Mouse (Mus musculus) embryonic facial prominence, embryonic 11.5 days (tissue): ENCODE measurements around the gene Pih1d1. TPM values are rescaled to one million over a fixed set of nuclear protein-coding genes. Genes with fewer than 3 reads are reported as not detected.

Source experiments
- ATAC-seq: fragments of 200-750 bp; cut with Nextera tagmentation; replicated peaks from 2 replicates; pipeline ENCODE4 v1.8.0; 2017; ENCODE audit warnings: low read depth; ENCODE audit not compliant: insufficient number of reproducible peaks, low FRiP score, low TSS enrichment
- DNase-seq: peaks from one replicate; pipeline ENCODE4 v3.0.0-alpha.2; 2015; ENCODE audit warnings: low spot score
- H3K27ac ChIP-seq: fragments of 300-500 bp; sonication (generic); replicated peaks from 2 replicates; pipeline ENCODE4 v1.5.1; 2014; ENCODE audit warnings: mild to moderate bottlenecking, low read depth, low read length, control low read depth
- H3K27me3 ChIP-seq: fragments of 300-500 bp; sonication (generic); 2 replicates; pipeline ENCODE4 v1.6.1; 2014; ENCODE audit warnings: mild to moderate bottlenecking, low read length, moderate library complexity, mixed read lengths; ENCODE audit not compliant: control insufficient read depth, insufficient read depth
- H3K36me3 ChIP-seq: fragments of 300-500 bp; sonication (generic); replicated peaks from 2 replicates; pipeline ENCODE4 v1.6.1; 2014; ENCODE audit warnings: low read depth, mild to moderate bottlenecking, low read length, moderate library complexity, mixed read lengths; ENCODE audit not compliant: control insufficient read depth, insufficient read depth
- H3K4me1 ChIP-seq: fragments of 300-500 bp; sonication (generic); 2 replicates; pipeline ENCODE4 v1.6.1; 2014; ENCODE audit warnings: low read length, mixed read lengths; ENCODE audit not compliant: control insufficient read depth, insufficient read depth
- H3K4me2 ChIP-seq: fragments of 300-500 bp; sonication (generic); 2 replicates; pipeline ENCODE4 v1.6.1; 2014; ENCODE audit warnings: low read depth, mild to moderate bottlenecking, control low read depth, low read length, moderate library complexity
- H3K4me3 ChIP-seq: fragments of 300-500 bp; sonication (generic); 2 replicates; pipeline ENCODE4 v1.5.1; 2014; ENCODE audit warnings: low read depth, low read length, control low read depth
- H3K9ac ChIP-seq: fragments of 300-500 bp; sonication (generic); replicated peaks from 2 replicates; pipeline ENCODE4 v1.6.1; 2014; ENCODE audit warnings: mild to moderate bottlenecking, control low read depth, low read length
- H3K9me3 ChIP-seq: fragments of 300-500 bp; sonication (generic); replicated peaks from 2 replicates; pipeline ENCODE4 v1.6.1; 2016; ENCODE audit warnings: mild to moderate bottlenecking, low read length, inconsistent platforms, mixed read lengths; ENCODE audit not compliant: control insufficient read depth
- WGBS: fragments of 180-500 bp; shearing (Covaris S2); extraction: QIAGEN DNeasy Blood & Tissue Kit; methylation state at CpG from one replicate; pipeline ENCODE4 v1.1.7; 2014; 5-methylcytosine and 5-hydroxymethylcytosine counted together
- polyA plus RNA-seq: library from polyadenylated mRNA; unstranded; fragments of >200 nt; fragmentation: Nextera tagmentation; extraction: Ambion mirVana; gene quantifications from 2 replicates; pipeline ENCODE4 v1.2.1, GENCODE M21; 2014

Pih1d1 gene
- polyA plus RNA-seq, 1 experiment from 2014 or later, result 102 TPM

GRCm38 (mm10) chr7:45161612-45162473 is 7.7 kb downstream of the Pih1d1 start:
- peak; percentile 81 for ATAC-seq
- Histone ChIP-seq H3K9me3 (no peaks in the 10 kb centered on the region; the same call in 1 of the 2 replicates), H3K9ac (no peak overlapping the region), H3K4me1 (peaks cover 4% of the 10 kb centered on the region; the same call in 1 of the 2 replicates), H3K27me3 (peaks cover 39% of the 10 kb centered on the region), H3K27ac (no peak overlapping the region), H3K4me3 (peak overlapping the region; percentile 24), H3K36me3 (no peaks in the 10 kb centered on the region; the same call in 1 of the 2 replicates), H3K4me2 (peak overlapping the region; percentile 50)
- peak; percentile 94 for DNase-seq
- WGBS, result 5% methylated on average over 35 of the region's 35 CpGs

GRCm38 (mm10) chr7:45162551-45162950 is 8.4 kb downstream of the Pih1d1 start:
- ATAC-seq (no peak; the same call in none of the 2 replicates), DNase-seq (no peak)
- H3K4me3 ChIP-seq, result peak overlapping the region; percentile 24; the same call in 1 of the 2 replicates
- peaks cover 4% of the 10 kb centered on the region; the same call in 1 of the 2 replicates for H3K4me1 ChIP-seq
- WGBS, result 26% methylated on average over 6 of the region's 6 CpGs
- H3K9ac ChIP-seq, result no peak overlapping the region
- H3K4me2 ChIP-seq, result peak overlapping the region; percentile 50
- peaks cover 46% of the 10 kb centered on the region for H3K27me3 ChIP-seq
- no peak overlapping the region for H3K27ac ChIP-seq
- no peaks in the 10 kb centered on the region; the same call in 1 of the 2 replicates for H3K9me3 ChIP-seq
- H3K36me3 ChIP-seq, result no peaks in the 10 kb centered on the region; the same call in 1 of the 2 replicates

GRCm38 (mm10) chr7:45162996-45163615 is 9.0 kb downstream of the Pih1d1 start:
- peaks cover 4% of the 10 kb centered on the region; the same call in 1 of the 2 replicates for H3K4me1 ChIP-seq
- no peak overlapping the region for H3K4me2 ChIP-seq
- DNase-seq (no peak), ATAC-seq (no peak)
- no peak overlapping the region for H3K4me3 ChIP-seq
- no peak overlapping the region for H3K27ac ChIP-seq
- peaks cover 51% of the 10 kb centered on the region for H3K27me3 ChIP-seq
- no peaks in the 10 kb centered on the region; the same call in 1 of the 2 replicates for H3K36me3 ChIP-seq
- no peaks in the 10 kb centered on the region; the same call in 1 of the 2 replicates for H3K9me3 ChIP-seq
- WGBS, result 76% methylated on average over 9 of the region's 9 CpGs
- no peak overlapping the region for H3K9ac ChIP-seq

GRCm38 (mm10) chr7:45163735-45164490 is 9.8 kb downstream of the Pih1d1 start, which contains the start of gene Slc17a7:
TSS of gene Slc17a7 (plus strand) at chr7:45163949.
- Histone ChIP-seq H3K4me3 (peak within 1 kb of the TSS; percentile 41), H3K36me3 (no peaks in the 10 kb centered on the region; the same call in 1 of the 2 replicates), H3K27me3 (peaks cover 60% of the 10 kb centered on the region), H3K27ac (no peak within 1 kb of the TSS), H3K9ac (peak within 1 kb of the TSS; percentile 39; the same call in 1 of the 2 replicates), H3K4me1 (peaks cover 4% of the 10 kb centered on the region; the same call in 1 of the 2 replicates), H3K4me2 (peak within 1 kb of the TSS; percentile 57), H3K9me3 (peaks cover 1% of the 10 kb centered on the region)
- WGBS, result 1% methylated on average over 33 of the region's 41 CpGs
- peak; percentile 50 for DNase-seq
- no peak for ATAC-seq

GRCm38 (mm10) chr7:45164833-45165232 is 10.7 kb downstream of the Pih1d1 start:
- Histone ChIP-seq H3K9me3 (peaks cover 10% of the 10 kb centered on the region), H3K36me3 (no peaks in the 10 kb centered on the region), H3K27ac (no peak overlapping the region), H3K4me2 (no peak overlapping the region), H3K4me1 (peaks cover 4% of the 10 kb centered on the region; the same call in 1 of the 2 replicates), H3K4me3 (no peak overlapping the region), H3K27me3 (peaks cover 67% of the 10 kb centered on the region), H3K9ac (no peak overlapping the region)
- no peak for ATAC-seq
- no peak for DNase-seq
- WGBS, result 68% methylated on average over 5 of the region's 5 CpGs

- no peak overlapping the region for H3K9ac ChIP-seq
- no peak overlapping the region for H3K27ac ChIP-seq
- H3K27me3 ChIP-seq, result peaks cover 69% of the 10 kb centered on the region
- no peak overlapping the region for H3K4me3 ChIP-seq
- peaks cover 15% of the 10 kb centered on the region for H3K9me3 ChIP-seq
- H3K36me3 ChIP-seq, result no peaks in the 10 kb centered on the region
- ATAC-seq, result no peak
- H3K4me1 ChIP-seq, result peaks cover 4% of the 10 kb centered on the region; the same call in 1 of the 2 replicates
- WGBS, result 43% methylated on average over 11 of the region's 11 CpGs
- no peak overlapping the region for H3K4me2 ChIP-seq
- no peak for DNase-seq
Measured at GRCm38 (mm10) chr7:45165701-45166100, 11.6 kb downstream of the Pih1d1 start.

GRCm38 (mm10) chr7:45166950-45167401 is 12.9 kb downstream of the Pih1d1 start:
- Histone ChIP-seq H3K9me3 (peaks cover 15% of the 10 kb centered on the region), H3K27me3 (peaks cover 72% of the 10 kb centered on the region), H3K4me3 (no peak overlapping the region), H3K36me3 (no peaks in the 10 kb centered on the region), H3K9ac (no peak overlapping the region), H3K27ac (no peak overlapping the region), H3K4me1 (peaks cover 4% of the 10 kb centered on the region; the same call in 1 of the 2 replicates), H3K4me2 (no peak overlapping the region)
- ATAC-seq (no peak), DNase-seq (no peak)
- 39% methylated on average over 9 of the region's 10 CpGs for WGBS
